Mouse (Mus musculus): ENCODE results near the gene Clstn2. TPM values are rescaled to one million over a fixed set of nuclear protein-coding genes. Genes with fewer than 3 reads are reported as not detected.

Gene Clstn2
- total RNA-seq, 1 experiment from 2014 or later = not detected

- no peak for ATAC-seq (ENCODE audit: extremely low read depth, insufficient number of reproducible peaks, low FRiP score, poor library complexity, severe bottlenecking)
Observed at GRCm38 (mm10) chr9:97807031-97807430, 225.9 kb downstream of the Clstn2 start.

- ATAC-seq (ENCODE audit: extremely low read depth, insufficient number of reproducible peaks, low FRiP score, poor library complexity, severe bottlenecking) = no peak
Observed at GRCm38 (mm10) chr9:97793661-97794060, 239.3 kb downstream of the Clstn2 start.

GRCm38 (mm10) chr9:97788151-97788670, 244.8 kb downstream of the Clstn2 start:
- ATAC-seq (ENCODE audit: extremely low read depth, insufficient number of reproducible peaks, low FRiP score, poor library complexity, severe bottlenecking) = no peak

- no peak for ATAC-seq (ENCODE audit: extremely low read depth, insufficient number of reproducible peaks, low FRiP score, poor library complexity, severe bottlenecking)
Observed at GRCm38 (mm10) chr9:97780032-97780616, 252.9 kb downstream of the Clstn2 start.

- no peak for ATAC-seq (ENCODE audit: extremely low read depth, insufficient number of reproducible peaks, low FRiP score, poor library complexity, severe bottlenecking)
Observed at GRCm38 (mm10) chr9:97775770-97776169, 257.2 kb downstream of the Clstn2 start.

- no peak for ATAC-seq (ENCODE audit: extremely low read depth, insufficient number of reproducible peaks, low FRiP score, poor library complexity, severe bottlenecking)
Observed at GRCm38 (mm10) chr9:97774991-97775390, 258.0 kb downstream of the Clstn2 start.

GRCm38 (mm10) chr9:97773911-97774310, 259.1 kb downstream of the Clstn2 start:
- no peak for ATAC-seq (ENCODE audit: extremely low read depth, insufficient number of reproducible peaks, low FRiP score, poor library complexity, severe bottlenecking)

GRCm38 (mm10) chr9:97772431-97772830, 260.6 kb downstream of the Clstn2 start:
- ATAC-seq (ENCODE audit: extremely low read depth, insufficient number of reproducible peaks, low FRiP score, poor library complexity, severe bottlenecking) = no peak

GRCm38 (mm10) chr9:97769331-97769730, 263.6 kb downstream of the Clstn2 start:
- no peak for ATAC-seq (ENCODE audit: extremely low read depth, insufficient number of reproducible peaks, low FRiP score, poor library complexity, severe bottlenecking)

GRCm38 (mm10) chr9:97765251-97765767, 267.7 kb downstream of the Clstn2 start:
- ATAC-seq (ENCODE audit: extremely low read depth, insufficient number of reproducible peaks, low FRiP score, poor library complexity, severe bottlenecking) = no peak

- ATAC-seq (ENCODE audit: extremely low read depth, insufficient number of reproducible peaks, low FRiP score, poor library complexity, severe bottlenecking) = no peak
Observed at GRCm38 (mm10) chr9:97763048-97763447, 269.9 kb downstream of the Clstn2 start.

- ATAC-seq (ENCODE audit: extremely low read depth, insufficient number of reproducible peaks, low FRiP score, poor library complexity, severe bottlenecking) = no peak
Observed at GRCm38 (mm10) chr9:97755599-97756270, 277.2 kb downstream of the Clstn2 start.

- ATAC-seq (ENCODE audit: extremely low read depth, insufficient number of reproducible peaks, low FRiP score, poor library complexity, severe bottlenecking) = no peak
Observed at GRCm38 (mm10) chr9:97753715-97754114, 279.3 kb downstream of the Clstn2 start.

GRCm38 (mm10) chr9:97746574-97746973, 286.4 kb downstream of the Clstn2 start:
- ATAC-seq (ENCODE audit: extremely low read depth, insufficient number of reproducible peaks, low FRiP score, poor library complexity, severe bottlenecking) = no peak

- ATAC-seq (ENCODE audit: extremely low read depth, insufficient number of reproducible peaks, low FRiP score, poor library complexity, severe bottlenecking) = no peak
Observed at GRCm38 (mm10) chr9:97727715-97728486, 305.1 kb downstream of the Clstn2 start.

GRCm38 (mm10) chr9:97717728-97718127, 315.3 kb downstream of the Clstn2 start:
- ATAC-seq (ENCODE audit: extremely low read depth, insufficient number of reproducible peaks, low FRiP score, poor library complexity, severe bottlenecking) = no peak

GRCm38 (mm10) chr9:97717005-97717404, 316.0 kb downstream of the Clstn2 start:
- ATAC-seq (ENCODE audit: extremely low read depth, insufficient number of reproducible peaks, low FRiP score, poor library complexity, severe bottlenecking) = no peak

GRCm38 (mm10) chr9:97712888-97713287, 320.1 kb downstream of the Clstn2 start:
- ATAC-seq (ENCODE audit: extremely low read depth, insufficient number of reproducible peaks, low FRiP score, poor library complexity, severe bottlenecking) = no peak

- no peak for ATAC-seq (ENCODE audit: extremely low read depth, insufficient number of reproducible peaks, low FRiP score, poor library complexity, severe bottlenecking)
Observed at GRCm38 (mm10) chr9:97703901-97704503, 329.0 kb downstream of the Clstn2 start.
